Mouse (Mus musculus): Measurements from ENCODE around the gene Nfkb2.

Nfkb2 gene

DNA sequence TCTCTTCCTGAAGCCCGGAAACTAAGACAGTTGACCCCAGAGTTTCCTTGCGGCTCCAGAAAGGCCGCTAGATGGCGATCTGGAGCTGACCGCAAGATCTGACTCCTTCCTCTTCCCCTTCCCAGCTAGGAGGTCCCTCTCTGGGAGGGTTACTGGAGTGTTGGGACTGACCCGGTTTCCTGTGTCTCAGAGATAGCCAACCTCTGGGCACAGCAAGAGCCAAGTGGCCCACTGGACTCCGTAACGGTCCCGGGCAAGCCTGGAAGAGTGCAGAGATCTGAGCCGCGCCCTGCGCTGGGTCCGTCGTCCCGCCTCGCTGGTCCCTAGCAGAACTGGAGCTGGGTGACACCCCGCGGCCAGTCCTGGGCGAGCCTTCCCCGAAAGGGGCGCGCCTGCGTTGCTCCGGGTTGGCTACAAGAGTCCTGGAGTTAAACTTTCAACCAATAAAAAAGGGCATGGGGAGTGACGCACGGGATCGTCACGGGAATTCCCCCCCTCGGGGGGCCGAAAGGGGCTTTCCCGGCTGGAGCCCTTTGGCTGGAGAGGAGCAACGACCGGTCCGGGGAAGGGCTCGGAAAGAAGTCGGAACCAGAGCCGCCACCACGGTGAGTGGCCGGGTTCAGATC lies at the start of gene Nfkb2:
Nfkb2 (plus strand) TSS at position 105 of the 626 bp plus-strand sequence.
- DNase-seq (ENCODE audit: low spot score in 2 of 2) = peak; percentile 72 to 80

DNA sequence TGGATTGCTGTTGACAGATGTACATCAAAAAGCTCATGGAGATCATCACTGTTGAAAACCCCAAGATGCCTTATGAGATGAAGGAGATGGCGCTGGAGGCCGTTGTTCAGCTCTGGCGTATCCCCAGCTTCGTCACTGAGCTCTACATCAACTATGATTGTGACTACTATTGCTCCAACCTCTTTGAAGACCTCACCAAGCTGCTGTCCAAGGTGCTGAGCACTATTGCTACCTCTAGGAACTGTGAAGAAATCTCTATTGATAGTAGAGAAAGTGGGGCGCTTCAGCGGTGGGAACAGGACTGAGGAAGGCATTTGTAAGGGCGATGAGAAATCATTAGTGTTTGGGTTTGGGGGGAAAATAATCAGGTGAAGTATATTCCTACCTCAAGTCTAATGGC lies 39.4 kb upstream of the Nfkb2 start:
- no peak for DNase-seq (ENCODE audit: low spot score in 2 of 2)

DNA sequence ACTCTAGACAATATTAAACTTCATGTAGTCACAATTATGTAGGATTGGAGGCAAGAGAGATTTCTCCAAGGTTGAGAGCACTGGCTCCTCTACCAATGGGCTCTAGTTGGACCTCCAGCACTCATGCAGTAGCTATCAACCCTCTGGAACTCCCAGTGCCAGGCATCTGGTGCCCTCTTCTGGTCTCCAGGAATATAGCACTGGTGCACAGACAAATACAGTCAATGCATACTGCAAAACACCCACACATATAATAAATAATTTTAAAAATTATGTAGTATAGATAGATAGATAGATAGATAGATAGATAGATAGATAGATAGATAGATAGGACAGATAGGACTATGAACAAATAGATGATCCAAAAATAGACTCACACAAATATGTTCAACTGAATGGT lies 28.8 kb upstream of the Nfkb2 start:
- DNase-seq (ENCODE audit: low spot score in 2 of 2) = no peak

DNA sequence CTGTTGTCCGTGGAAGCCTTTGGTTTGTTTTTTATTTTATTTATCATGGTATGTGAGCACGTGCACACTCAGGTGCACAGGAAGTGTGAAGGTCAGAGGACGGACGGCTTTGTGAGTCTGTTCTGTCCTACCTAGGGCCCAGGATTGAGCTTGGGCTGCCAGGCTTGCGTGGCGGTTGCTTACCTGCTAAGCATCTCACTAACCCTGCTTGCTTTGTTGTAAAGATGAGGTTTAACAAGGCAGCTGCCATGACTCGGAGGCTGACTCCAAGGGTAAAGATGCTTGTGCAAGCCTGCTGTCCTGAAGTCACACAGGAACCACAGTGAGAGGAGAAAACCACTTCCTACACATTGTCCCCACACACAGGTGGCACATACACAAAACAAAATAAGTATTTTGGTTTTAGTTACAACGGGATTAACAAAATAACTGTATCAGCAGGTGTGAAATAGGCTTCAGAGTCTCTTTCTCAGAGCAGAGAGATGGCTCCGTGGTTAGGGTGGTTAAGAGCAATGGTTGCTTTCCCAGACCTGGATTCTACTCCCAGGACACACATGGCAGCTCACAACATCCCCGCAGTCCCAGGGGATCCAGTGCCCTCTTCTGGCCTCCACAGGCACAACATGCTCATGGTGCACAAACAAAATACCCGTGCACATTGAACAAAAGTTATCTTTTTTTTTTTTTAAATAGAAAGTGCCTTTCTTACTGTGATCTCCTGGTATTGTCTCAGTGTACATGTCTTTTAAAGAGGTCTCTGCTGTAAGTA lies 21.9 kb upstream of the Nfkb2 start:
- DNase-seq (ENCODE audit: low spot score in 2 of 2) = no peak

DNA sequence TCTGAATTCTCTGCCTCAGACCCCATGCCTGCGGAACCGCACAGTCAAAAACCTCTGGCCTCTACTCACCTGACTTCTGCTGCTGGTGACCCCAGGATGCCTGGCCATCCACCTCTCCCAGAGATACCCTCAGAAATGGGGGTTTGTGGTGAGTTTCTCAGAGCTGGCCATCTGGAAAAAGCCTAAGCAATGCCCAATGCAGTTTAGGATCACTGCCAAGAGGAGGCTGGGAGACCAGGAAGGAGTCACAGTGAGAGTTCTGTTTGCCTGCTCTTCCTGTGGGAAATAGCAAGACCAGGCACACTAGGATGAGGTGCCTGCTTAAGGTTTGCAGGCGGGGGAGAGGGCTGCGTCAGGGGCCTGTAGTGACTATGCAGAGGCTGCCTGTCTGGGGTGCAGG lies 19.4 kb upstream of the Nfkb2 start:
- DNase-seq (ENCODE audit: low spot score in 2 of 2) = no peak

DNA sequence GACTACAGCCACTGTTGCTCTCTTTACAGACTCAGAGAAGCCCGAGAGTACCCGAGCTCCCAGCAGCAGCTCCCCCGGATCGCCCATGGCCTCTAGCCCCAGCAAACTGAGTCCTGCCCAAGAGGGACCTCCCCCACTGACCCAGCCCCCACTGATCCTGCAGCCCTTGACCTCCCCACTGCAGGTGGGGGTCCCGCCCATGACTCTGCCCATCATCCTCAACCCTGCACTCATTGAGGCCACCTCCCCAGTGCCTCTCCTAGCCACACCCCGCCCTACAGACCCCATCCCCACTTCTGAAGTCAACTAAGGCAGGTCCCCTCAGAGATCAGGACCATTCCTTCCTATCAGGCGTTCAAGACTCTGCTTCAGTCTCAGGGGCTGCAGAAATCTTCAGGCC lies 18.5 kb upstream of the Nfkb2 start:
- no peak for DNase-seq (ENCODE audit: low spot score in 2 of 2)

DNA sequence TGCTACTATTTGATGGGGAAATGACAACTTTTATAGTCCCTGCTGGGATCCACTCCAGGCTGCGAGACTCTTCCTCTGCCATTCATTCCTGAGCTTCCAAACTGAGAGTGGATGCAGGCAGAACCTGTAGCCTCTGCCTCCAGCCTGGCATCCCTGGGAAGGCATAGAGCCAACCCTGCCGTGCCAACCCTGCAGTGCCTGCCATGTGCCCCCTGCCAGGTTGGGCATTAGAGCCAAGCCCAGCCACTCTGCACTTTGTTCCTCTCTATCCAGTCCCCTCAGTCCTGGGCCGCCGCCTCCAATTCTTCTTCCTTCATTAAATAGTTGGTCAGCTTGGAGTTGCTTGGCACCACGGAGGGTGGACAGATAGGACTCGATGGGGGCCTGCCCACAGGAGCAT lies 18.1 kb upstream of the Nfkb2 start:
- DNase-seq (ENCODE audit: low spot score in 2 of 2) = no peak

DNA sequence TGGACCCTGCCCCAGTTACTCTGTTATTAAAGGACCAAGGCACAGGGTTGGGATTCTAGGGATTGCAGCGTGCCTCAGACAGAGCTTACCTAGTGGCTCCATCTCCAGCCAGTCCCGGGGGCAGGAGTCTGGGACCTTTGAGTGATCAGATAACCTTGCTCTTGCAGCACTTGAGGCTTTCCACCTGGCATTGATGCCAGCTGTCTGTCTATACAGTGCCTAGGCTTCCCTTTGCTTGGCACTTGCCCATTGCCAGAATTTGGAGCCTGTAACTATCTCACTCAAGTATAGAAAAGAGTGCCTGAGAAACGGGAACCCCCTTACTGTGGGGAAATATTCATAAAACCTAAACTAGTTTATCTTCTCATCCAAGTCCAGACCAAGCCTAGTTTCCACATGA lies 17.2 kb upstream of the Nfkb2 start:
- DNase-seq (ENCODE audit: low spot score in 2 of 2) = no peak

DNA sequence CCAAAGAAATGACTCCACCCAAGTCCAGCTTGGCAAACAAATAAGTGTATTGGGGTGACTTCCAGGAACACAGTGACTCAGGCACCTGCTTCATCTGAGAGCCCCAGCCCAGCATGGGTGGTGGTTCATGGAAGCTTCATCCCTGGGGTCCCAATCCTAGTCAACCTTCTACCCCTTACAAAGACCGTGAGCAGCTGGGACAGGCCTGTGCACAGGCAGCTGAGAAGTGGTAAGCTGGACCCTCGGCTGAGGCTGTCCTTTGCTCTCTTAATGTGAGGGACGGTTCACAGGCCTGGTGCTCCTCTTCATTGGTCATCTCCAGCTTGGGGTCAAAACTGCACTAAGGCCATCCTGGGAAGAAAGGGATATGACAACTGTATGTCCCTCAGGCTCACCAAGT lies 16.6 kb upstream of the Nfkb2 start:
- no peak for DNase-seq (ENCODE audit: low spot score in 2 of 2)

DNA sequence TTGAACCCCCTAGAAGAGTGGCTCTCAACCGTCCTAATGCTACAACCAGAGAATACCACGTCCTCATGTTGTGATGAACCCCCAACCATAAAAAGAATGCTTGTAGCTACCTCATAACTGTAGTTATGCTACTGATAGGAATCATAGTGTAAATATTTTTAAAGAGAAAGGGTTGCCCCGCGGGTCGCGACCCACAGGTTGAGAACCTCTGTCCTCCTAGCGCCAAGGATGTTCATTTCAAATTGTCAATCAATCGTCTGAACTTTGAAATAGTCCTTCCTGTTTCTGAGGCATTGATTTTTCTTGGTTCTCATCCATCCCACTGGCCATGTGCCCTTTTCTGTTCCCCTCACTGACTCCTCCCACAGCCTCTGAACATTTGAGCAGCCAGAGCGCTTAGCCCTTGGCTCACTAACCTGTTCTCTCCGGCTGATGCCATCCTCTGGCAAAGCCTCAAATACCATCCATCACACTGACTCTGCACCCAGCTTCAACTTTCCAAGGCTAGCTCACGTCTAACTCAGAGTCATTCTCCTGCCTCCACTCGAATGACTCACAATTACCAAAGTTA lies 13.5 kb upstream of the Nfkb2 start:
- no peak for DNase-seq (ENCODE audit: low spot score in 2 of 2)

DNA sequence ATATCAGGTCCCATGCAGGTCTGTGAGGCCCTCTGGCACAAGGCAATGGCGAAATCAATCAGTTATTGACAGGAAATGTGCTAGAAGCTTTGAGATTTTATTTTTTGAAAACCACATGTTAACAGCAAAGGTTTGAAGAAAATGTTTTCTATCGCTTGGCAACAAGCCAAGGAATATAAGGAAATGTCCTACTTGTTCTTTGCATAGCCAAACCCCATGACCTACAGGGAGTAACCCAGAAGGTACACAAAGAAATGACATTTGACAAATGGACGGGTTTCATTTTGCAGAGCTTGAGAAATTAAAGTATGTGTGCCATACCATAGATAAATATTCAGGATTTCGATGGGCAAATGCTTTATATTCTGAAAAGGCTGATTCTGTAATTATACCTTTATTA lies 7.2 kb upstream of the Nfkb2 start:
- DNase-seq (ENCODE audit: low spot score in 2 of 2) = no peak

DNA sequence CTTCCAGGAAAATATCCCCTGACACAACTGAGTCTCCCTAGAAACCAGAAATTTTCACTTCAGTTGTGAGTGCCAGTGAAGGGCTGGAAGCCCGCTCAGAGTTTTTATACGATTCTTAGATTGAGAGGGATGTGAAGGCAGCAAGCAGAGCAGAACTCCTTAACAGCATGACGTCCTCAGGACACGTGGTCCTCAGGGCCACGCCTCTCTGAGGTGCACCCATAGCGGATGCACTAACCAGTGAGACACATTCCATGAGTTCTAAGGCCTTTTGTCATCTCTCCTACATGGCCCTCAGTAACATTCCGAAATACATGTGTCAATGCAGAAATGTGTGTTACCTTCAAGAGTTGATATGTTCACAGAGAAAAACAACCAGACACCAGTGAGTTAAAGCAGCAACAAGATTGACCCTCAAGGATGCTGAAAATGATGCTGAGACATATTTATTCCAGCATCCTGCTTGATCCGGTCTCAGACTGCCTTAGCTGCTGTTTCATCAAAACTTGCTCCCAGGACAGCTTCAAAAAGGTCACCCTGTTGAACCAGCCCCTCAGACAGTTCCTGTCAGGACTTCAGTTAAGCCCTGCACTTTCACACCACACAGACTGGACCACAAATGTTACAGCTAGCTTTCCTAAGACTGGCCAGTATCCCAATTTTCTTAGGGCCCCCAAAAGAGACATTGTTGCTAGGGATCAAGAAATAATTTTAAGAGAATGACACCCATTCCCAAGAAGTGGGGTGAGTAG lies 3.6 kb upstream of the Nfkb2 start:
- DNase-seq (ENCODE audit: low spot score in 2 of 2) = no peak

DNA sequence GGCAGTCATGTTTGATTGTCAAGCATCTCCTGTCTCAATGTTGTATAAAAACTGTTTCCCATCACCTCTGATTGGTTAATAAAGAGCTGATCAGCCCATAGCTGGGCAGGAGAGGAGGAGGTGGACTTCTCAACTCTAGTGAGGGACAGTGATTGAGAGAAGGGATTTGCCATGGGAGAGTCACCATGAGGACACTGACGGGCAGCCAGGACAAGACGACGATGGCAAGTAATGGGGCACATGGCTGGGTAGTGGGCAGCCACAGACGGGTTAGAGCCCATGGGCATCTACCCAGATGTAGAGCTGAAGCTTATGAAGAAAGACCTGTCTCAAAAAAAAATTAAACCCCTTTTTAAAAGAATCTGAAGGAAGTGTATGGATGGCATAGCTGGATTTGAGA lies 1.6 kb upstream of the Nfkb2 start:
- no peak for DNase-seq (ENCODE audit: low spot score in 2 of 2)

DNA sequence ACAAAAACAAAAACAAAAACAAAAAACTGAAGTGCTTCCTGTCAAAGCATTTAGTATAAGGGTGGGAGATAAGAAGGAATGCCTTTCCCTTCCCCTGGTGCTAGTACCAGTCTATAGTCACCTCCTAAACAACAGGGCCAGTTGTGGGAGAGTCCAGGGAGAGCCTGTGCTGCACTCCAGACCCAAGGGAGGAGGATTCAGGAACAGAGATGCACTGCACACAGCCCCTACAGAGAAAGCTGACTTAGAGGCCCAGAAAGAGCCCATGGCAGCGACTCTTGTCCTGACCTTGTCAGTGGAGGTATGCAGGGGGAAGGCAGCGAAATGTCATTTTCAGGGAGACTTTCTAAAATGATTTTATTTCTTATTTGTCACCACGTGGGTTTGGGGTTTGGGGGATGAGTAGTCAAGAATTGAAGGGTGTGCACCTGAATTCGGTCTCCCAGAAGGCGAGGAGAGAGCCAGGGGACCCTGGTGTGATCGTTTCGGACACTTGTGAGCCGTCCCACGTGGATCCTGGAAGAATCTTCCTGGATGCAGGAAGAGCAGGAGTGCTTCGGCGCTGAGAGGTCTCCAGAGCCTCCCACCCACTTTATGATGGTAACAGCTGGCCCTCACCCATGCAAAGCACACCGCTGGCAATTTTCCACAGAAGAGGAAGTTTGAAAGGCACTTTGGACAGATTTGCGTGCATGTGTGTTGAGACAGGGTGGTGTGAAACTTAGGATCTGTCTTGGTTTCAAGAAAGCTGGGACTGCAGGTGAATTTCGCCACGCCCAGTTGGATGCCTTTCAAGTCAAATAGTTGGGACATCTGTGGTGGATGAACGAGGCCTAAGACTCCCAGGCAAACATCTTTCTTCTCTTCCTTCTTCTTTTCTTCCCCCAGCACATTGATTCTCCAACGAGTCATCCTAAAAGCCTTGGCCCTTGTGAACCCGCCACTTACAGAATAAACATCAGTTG lies 587 bp upstream of the Nfkb2 start:
- DNase-seq (ENCODE audit: low spot score in 2 of 2) = no peak

DNA sequence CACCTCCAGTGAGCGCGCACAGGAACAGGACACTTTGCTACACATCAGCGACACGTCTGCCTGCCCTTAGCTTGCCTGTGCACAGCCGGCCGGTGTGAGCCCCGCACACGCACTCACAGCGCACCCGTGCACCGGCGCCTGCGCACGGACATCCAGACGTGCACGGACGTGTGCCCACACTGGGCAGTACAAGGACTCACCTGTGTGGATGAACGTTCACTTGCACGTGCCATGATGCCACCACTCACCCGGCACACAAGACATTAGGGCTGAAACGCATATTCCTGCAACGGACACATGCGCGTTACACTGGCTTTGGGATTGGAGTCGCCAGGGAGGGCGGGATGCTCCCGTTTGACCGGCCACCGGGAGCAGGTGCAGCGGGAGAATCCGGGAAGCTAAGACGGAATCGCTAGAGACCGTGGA lies 801 bp downstream of the Nfkb2 start:
- DNase-seq (ENCODE audit: low spot score in 2 of 2) = no peak

DNA sequence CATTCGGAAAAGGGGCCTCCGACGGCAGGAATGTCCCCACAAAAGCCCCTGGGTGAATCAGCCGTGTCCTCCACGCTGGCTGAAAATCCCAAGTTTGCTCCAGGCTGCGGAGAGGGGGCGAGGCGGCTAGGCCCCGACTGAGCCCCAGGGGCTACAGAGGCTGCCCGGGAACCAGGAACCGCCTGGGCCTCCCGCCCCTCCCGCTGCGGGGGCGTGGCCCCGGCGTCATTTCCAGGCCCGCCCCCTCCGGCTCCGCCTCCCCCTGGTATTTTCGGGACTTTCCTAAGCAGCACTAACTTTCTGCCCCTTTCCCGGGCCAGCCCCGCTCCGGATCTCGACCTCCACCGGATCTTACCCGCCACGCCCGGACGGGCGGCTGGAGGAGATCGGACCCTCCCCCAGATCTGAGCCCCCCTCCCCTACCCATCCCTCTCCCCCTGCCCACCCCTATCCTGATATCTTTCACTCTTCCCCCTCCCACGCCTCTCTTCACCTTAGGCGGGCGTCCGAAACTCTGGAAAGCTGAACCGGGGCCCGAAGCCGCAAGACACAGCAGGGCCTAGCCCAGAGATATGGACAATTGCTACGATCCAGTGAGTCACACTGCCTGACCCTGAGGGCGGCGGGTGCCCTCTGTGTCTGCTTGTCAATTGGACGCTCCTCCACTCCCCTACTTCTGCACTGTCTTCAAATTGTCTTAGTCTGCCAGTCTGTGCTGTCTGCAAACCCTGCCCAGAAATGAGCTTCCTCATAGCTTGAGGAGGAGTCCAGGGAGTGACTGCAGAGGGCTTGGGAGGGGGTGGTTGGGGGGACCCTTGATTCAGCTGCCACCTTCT lies 1.5 kb downstream of the Nfkb2 start:
- DNase-seq (ENCODE audit: low spot score in 2 of 2) = peak in 1 of 2 experiments; percentile 60

DNA sequence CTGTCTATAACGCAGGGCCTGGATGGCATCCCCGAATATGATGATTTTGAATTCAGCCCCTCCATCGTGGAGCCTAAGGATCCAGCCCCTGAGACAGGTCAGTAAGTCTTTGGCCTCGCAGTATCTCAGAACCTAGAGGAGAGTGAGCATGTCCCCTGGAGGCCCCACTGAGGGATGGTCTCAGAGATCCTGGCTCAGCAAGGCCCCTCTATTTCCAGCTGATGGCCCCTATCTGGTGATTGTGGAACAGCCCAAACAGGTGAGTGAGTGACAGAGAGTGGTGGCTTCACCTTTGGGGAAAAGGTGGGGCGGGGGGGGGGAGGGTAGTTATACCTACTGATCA lies 2.1 kb downstream of the Nfkb2 start:
- DNase-seq (ENCODE audit: low spot score in 2 of 2) = no peak

DNA sequence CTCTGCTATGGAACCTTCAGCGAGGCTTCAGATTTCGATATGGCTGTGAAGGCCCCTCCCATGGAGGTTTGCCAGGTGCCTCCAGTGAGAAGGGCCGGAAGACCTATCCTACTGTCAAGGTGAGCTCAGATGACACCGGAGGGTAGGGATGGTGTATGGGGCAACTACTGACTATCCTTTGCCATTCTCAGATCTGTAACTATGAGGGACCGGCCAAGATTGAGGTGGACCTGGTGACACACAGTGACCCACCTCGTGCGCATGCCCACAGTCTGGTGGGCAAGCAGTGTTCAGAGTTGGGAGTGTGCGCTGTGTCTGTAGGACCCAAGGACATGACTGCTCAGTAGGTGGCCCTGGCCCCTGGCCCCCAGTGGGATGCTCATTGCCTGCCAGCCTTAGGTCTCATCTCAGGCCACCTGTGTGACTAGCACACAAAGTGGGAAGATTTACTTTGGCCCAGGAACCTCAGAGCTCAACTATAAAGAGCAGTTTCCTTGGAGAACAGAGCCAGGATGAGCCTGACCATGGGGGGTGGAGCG lies 2.7 kb downstream of the Nfkb2 start:
- no peak for DNase-seq (ENCODE audit: low spot score in 2 of 2)

DNA sequence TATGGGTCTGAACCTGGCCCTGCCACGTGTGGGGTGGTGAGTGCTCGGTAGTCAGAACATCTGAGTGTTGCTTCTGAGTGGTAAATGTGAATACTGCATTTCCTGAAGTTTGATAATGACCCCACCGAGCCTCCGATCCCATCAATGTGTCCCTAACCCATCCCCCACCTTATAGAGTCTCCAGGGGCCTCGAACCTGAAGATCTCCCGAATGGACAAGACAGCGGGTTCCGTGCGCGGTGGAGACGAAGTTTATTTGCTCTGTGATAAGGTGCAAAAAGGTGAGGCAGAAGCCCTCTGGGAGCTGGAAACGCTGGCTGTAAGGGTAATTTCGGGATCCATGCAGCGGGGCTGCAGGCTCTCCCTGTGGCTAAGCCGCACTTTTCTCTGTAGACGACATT lies 3.7 kb downstream of the Nfkb2 start:
- DNase-seq (ENCODE audit: low spot score in 2 of 2) = no peak

DNA sequence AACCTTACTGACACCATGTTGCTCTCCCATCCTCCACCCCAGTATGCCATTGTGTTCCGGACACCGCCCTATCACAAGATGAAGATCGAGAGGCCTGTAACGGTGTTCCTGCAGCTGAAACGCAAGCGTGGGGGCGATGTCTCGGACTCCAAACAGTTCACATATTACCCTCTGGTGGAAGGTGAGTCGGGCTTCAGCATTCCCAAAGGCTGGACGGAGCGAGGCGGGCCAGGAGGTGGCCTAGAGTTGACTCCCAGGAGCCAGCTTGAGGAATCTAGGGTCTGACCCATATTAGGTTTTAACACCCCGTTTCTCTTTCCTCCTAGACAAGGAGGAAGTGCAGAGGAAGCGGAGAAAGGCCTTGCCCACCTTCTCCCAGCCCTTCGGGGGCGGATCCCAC lies 4.2 kb downstream of the Nfkb2 start:
- no peak for DNase-seq (ENCODE audit: low spot score in 2 of 2)
